Mouse (Mus musculus): ENCODE measurements around the gene Crmp1. TPM values are rescaled to one million over a fixed set of nuclear protein-coding genes. Genes with fewer than 3 reads are reported as not detected.

The Crmp1 gene
- 739 and 776 TPM in 2 replicates for polyA plus RNA-seq (2015; fragmentation: Nextera tagmentation; extraction: Ambion mirVana)

DNA sequence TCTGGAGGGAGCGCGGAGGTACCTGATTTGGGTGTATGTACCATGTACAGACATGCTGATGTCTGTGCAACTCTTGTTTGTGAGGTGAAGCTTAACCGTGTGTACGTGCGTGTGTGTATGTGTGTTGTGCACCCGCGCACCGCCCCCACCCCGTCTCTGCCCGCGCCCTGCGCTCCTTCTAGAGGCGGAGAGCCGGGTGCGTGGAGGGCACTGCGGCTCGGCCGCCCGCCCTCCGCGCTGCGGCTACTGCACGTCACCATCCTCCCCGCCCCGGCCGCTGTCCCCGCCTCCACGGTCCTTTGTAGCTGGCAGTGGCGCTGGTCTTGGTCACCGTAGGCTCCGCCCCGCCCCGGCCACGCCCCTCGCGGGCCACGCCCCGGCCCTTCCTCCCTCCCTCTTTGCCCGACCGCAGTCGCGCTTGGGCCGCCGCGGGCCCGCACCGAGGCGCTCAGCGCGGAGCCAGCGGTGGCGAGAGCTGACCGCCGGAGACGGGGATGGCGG is at the start of gene Crmp1:
Crmp1 (plus strand) TSS at position 290 of the 501 bp plus-strand sequence.
- peak; percentile 70 for ATAC-seq (ENCODE audit: low read depth)
- peak within 1 kb of the TSS; percentile 92 for H3K9ac ChIP-seq
- peaks cover 56% of the 10 kb centered on the region for H3K4me1 ChIP-seq (replicated peaks)
- H3K27ac ChIP-seq (replicated peaks): peak within 1 kb of the TSS; percentile 98
- H3K9me3 ChIP-seq: no peaks in the 10 kb centered on the region
- peak within 1 kb of the TSS; percentile 68 for H3K4me3 ChIP-seq
- H3K27me3 ChIP-seq: peaks cover 41% of the 10 kb centered on the region
- H3K36me3 ChIP-seq: no peaks in the 10 kb centered on the region
- 1% methylated on average over 54 of the region's 56 CpGs for WGBS
- H3K4me2 ChIP-seq: peak within 1 kb of the TSS; percentile 90

DNA sequence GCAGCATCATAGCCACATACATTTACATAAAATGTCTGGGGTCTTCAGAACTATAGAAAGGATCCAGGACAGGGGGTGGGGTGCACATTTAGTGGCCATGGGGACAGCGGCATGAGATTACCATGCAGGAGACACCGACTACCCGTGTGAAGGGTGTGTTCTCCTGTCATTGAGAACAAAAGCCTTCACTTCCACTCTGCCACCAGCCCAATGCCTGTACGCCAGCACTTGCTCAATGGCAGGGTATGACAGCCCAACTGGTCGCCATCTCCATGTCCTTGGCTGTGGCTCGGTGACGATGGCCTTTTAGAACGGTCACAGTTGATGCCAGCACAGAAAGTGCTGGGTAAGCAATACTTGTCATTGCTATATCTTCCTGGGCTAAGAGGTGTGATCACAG is 45.5 kb upstream of the Crmp1 start:
- H3K9ac ChIP-seq: no peak overlapping the region
- H3K4me3 ChIP-seq: no peak overlapping the region
- H3K4me2 ChIP-seq: peak overlapping the region; percentile 21; the same call in 1 of the 2 replicates
- H3K27me3 ChIP-seq: peaks cover 13% of the 10 kb centered on the region; the same call in 1 of the 2 replicates
- H3K27ac ChIP-seq (replicated peaks): peak overlapping the region; percentile 83
- no peak for ATAC-seq (ENCODE audit: low read depth)
- H3K36me3 ChIP-seq: no peaks in the 10 kb centered on the region
- H3K4me1 ChIP-seq (replicated peaks): peaks cover 43% of the 10 kb centered on the region
- no peaks in the 10 kb centered on the region for H3K9me3 ChIP-seq
- WGBS: 65% methylated on average over 8 of the region's 8 CpGs

GRCm38 (mm10) chr5:37196666-37197250 is 45.0 kb upstream of the Crmp1 start:
- WGBS: 17% methylated on average over 10 of the region's 10 CpGs
- H3K27ac ChIP-seq (replicated peaks): peak overlapping the region; percentile 83
- H3K27me3 ChIP-seq: peaks cover 13% of the 10 kb centered on the region; the same call in 1 of the 2 replicates
- peak; percentile 44; the same call in 1 of the 2 replicates for ATAC-seq (ENCODE audit: low read depth)
- peaks cover 43% of the 10 kb centered on the region for H3K4me1 ChIP-seq (replicated peaks)
- 0 out of 2 replicates have a peak overlapping the region, but pooled peaks have one; percentile 26 for H3K9ac ChIP-seq
- H3K9me3 ChIP-seq: no peaks in the 10 kb centered on the region
- H3K4me2 ChIP-seq: peak overlapping the region; percentile 21; the same call in 1 of the 2 replicates
- H3K36me3 ChIP-seq: no peaks in the 10 kb centered on the region
- H3K4me3 ChIP-seq: no peak overlapping the region

- Histone ChIP-seq H3K4me3 (no peak overlapping the region), H3K27me3 (peaks cover 13% of the 10 kb centered on the region; the same call in 1 of the 2 replicates), H3K4me2 (0 out of 2 replicates have a peak overlapping the region, but pooled peaks have one; percentile 7), H3K4me1 (replicated peaks) (peaks cover 49% of the 10 kb centered on the region), H3K9ac (no peak overlapping the region), H3K27ac (replicated peaks) (peak overlapping the region; percentile 83), H3K9me3 (no peaks in the 10 kb centered on the region), H3K36me3 (no peaks in the 10 kb centered on the region)
- peak; percentile 2; the same call in 1 of the 2 replicates for ATAC-seq (ENCODE audit: low read depth)
- WGBS: 50% methylated on average over 3 of the region's 3 CpGs
Observed at GRCm38 (mm10) chr5:37197423-37197822, 44.3 kb upstream of the Crmp1 start.

- H3K27ac ChIP-seq (replicated peaks): peak overlapping the region; percentile 83
- no peaks in the 10 kb centered on the region for H3K36me3 ChIP-seq
- H3K9ac ChIP-seq: no peak overlapping the region
- H3K9me3 ChIP-seq: no peaks in the 10 kb centered on the region
- H3K4me2 ChIP-seq: 0 out of 2 replicates have a peak overlapping the region, but pooled peaks have one; percentile 7
- H3K4me3 ChIP-seq: no peak overlapping the region
- WGBS: 7% methylated on average over 2 of the region's 2 CpGs
- H3K27me3 ChIP-seq: peaks cover 13% of the 10 kb centered on the region; the same call in 1 of the 2 replicates
- peak; percentile 77 for ATAC-seq (ENCODE audit: low read depth)
- H3K4me1 ChIP-seq (replicated peaks): peaks cover 52% of the 10 kb centered on the region
Observed at GRCm38 (mm10) chr5:37198011-37198688, 43.6 kb upstream of the Crmp1 start.

DNA sequence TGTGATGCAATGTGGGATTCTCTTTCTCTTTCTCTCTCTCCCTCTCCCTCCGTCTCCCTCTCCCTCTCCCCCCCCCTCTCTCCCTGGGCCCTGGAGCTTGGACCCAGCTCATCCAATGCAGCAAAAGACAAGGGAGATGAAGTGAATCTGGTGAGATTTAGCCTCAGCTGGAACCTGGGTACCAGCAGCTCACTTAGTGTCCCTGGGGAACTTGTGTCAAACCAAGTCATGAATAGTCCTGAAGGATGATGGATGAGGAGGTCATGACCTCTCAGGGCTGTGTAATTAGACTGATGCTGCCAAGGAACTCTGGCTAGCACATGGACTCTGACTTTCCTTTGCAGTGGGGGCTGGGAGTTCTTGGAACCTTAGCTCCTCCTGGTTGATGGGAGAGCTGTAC is 39.5 kb upstream of the Crmp1 start:
- Histone ChIP-seq H3K36me3 (no peaks in the 10 kb centered on the region), H3K9ac (no peak overlapping the region), H3K4me2 (no peak overlapping the region), H3K4me3 (no peak overlapping the region), H3K9me3 (no peaks in the 10 kb centered on the region), H3K27ac (replicated peaks) (peak overlapping the region; percentile 46; the same call in 1 of the 2 replicates), H3K4me1 (replicated peaks) (peaks cover 33% of the 10 kb centered on the region), H3K27me3 (peaks cover 3% of the 10 kb centered on the region; the same call in 1 of the 2 replicates)
- WGBS: 15% methylated on average over 1 of the region's 1 CpGs
- ATAC-seq (ENCODE audit: low read depth): no peak

- no peak for ATAC-seq (ENCODE audit: low read depth)
- Histone ChIP-seq H3K4me3 (no peak overlapping the region), H3K9ac (no peak overlapping the region), H3K9me3 (0 out of 2 replicates have a peak, but pooled peaks cover 4% of the 10 kb centered on the region), H3K36me3 (no peaks in the 10 kb centered on the region), H3K4me1 (replicated peaks) (peaks cover 21% of the 10 kb centered on the region), H3K4me2 (no peak overlapping the region), H3K27ac (replicated peaks) (no peak overlapping the region), H3K27me3 (no peaks in the 10 kb centered on the region)
- 88% methylated on average over 7 of the region's 7 CpGs for WGBS
Observed at GRCm38 (mm10) chr5:37204886-37205285, 36.9 kb upstream of the Crmp1 start.

GRCm38 (mm10) chr5:37205420-37205819 is 36.3 kb upstream of the Crmp1 start:
- Histone ChIP-seq H3K27ac (replicated peaks) (no peak overlapping the region), H3K4me2 (no peak overlapping the region), H3K9me3 (0 out of 2 replicates have a peak, but pooled peaks cover 4% of the 10 kb centered on the region), H3K36me3 (no peaks in the 10 kb centered on the region), H3K9ac (no peak overlapping the region), H3K4me3 (no peak overlapping the region), H3K4me1 (replicated peaks) (peaks cover 26% of the 10 kb centered on the region), H3K27me3 (no peaks in the 10 kb centered on the region)
- no peak for ATAC-seq (ENCODE audit: low read depth)
- WGBS: 91% methylated on average over 1 of the region's 1 CpGs

- H3K36me3 ChIP-seq: no peaks in the 10 kb centered on the region
- H3K4me2 ChIP-seq: no peak overlapping the region
- H3K4me1 ChIP-seq (replicated peaks): peaks cover 29% of the 10 kb centered on the region
- no peak for ATAC-seq (ENCODE audit: low read depth)
- H3K27me3 ChIP-seq: no peaks in the 10 kb centered on the region
- WGBS: 74% methylated on average over 2 of the region's 2 CpGs
- no peak overlapping the region for H3K4me3 ChIP-seq
- no peak overlapping the region for H3K27ac ChIP-seq (replicated peaks)
- no peak overlapping the region for H3K9ac ChIP-seq
- 0 out of 2 replicates have a peak, but pooled peaks cover 4% of the 10 kb centered on the region for H3K9me3 ChIP-seq
Observed at GRCm38 (mm10) chr5:37206364-37206763, 35.4 kb upstream of the Crmp1 start.

DNA sequence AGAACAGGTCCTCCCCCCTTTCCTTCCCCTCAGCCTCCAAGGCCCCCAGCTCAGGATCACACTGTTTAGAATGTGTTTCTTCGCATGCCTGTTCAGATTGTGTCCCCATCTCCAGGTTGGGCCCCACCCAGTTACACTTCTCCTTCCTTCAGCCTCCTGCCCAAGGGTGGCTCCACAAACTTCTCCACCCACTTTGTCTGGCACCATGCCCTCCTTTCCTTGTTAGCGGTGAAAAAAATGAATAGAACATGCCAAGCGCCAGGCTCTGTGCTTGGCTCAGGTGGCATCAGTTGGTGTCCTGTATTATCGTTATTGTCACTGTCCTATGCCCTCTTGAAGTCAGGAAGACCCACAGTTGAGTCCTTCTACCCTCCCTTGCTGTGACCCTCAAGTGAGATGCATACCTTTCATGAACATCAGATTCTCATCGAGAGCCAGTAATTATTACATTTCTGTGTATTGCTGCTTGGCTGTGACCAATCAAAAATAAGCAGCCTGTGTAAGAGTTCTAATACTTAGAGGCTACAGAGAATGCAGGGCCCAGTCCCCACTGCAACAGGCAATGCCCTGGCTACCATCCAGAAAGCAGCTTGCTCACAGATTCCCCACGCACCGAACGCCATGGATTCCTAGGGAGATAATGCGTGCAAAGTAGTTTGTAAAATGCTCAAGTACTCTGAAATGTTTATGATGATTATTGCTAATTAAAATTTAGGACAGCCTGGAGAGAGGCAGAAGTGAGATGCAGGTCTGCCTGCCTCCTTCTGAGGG is 28.6 kb upstream of the Crmp1 start:
- 0 out of 2 replicates have a peak overlapping the region, but pooled peaks have one; percentile 85 for H3K27ac ChIP-seq (replicated peaks)
- H3K27me3 ChIP-seq: no peaks in the 10 kb centered on the region
- H3K4me3 ChIP-seq: no peak overlapping the region
- H3K4me2 ChIP-seq: no peak overlapping the region
- no peak overlapping the region for H3K9ac ChIP-seq
- H3K9me3 ChIP-seq: 0 out of 2 replicates have a peak, but pooled peaks cover 4% of the 10 kb centered on the region
- 67% methylated on average over 9 of the region's 9 CpGs for WGBS
- ATAC-seq (ENCODE audit: low read depth): no peak
- no peaks in the 10 kb centered on the region for H3K36me3 ChIP-seq
- peaks cover 46% of the 10 kb centered on the region for H3K4me1 ChIP-seq (replicated peaks)

- WGBS: 65% methylated on average over 4 of the region's 4 CpGs
- Histone ChIP-seq H3K4me2 (no peak overlapping the region), H3K36me3 (no peaks in the 10 kb centered on the region), H3K4me3 (no peak overlapping the region), H3K4me1 (replicated peaks) (peaks cover 49% of the 10 kb centered on the region), H3K9ac (0 out of 2 replicates have a peak overlapping the region, but pooled peaks have one; percentile 19), H3K27me3 (no peaks in the 10 kb centered on the region), H3K9me3 (no peaks in the 10 kb centered on the region), H3K27ac (replicated peaks) (peak overlapping the region; percentile 85)
- ATAC-seq (ENCODE audit: low read depth): no peak
Observed at GRCm38 (mm10) chr5:37213709-37214103, 28.0 kb upstream of the Crmp1 start.

All from neural tube, embryonic 13.5 days (tissue).